Mouse (Mus musculus): ENCODE measurements around the gene Cdkl5. TPM values are rescaled to one million over a fixed set of nuclear protein-coding genes. Genes with fewer than 3 reads are reported as not detected.

Gene Cdkl5
- polyA plus RNA-seq, 1 experiment from 2014 or later, result 2.0 TPM

DNA sequence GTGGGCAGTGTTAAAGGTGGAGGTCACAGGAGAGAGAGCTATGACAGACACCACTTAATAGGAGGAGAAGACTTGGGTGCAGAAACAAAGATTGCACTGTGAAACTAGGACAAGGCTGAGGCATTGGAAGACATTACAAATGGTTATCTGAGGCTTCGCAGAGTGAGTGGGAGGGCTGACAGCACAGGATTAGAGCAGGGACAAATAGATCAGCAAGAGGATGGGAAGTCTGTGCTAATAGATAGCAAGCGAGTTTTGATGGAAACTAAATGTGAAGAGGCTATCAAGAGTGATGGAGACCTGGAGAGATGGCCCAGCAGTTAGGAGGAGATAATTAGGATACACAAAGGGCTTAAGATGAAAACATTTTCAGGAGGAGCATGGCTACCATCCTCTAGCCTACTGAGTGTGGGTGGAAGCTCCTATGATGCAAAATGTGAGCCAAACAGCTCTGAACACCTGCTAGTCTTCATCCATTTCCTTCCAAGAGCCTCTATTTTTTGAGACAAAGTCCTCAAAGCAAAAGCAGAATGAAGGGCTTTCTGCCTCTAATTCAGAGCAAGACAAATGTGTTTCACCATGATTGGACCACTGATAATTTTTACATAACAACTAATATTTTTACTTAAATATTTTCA is 89.3 kb downstream of the Cdkl5 start:
- H3K27me3 ChIP-seq (replicated peaks), result no peaks in the 10 kb centered on the region
- WGBS, result 79% methylated on average over 2 of the region's 2 CpGs
- H3K4me1 ChIP-seq (replicated peaks), result no peaks in the 10 kb centered on the region
- no peaks in the 10 kb centered on the region for H3K9me3 ChIP-seq
- H3K4me2 ChIP-seq (replicated peaks), result no peak overlapping the region
- H3K27ac ChIP-seq, result no peak overlapping the region
- H3K4me3 ChIP-seq (replicated peaks), result no peak overlapping the region
- no peak for ATAC-seq
- H3K36me3 ChIP-seq, result no peaks in the 10 kb centered on the region
- H3K9ac ChIP-seq, result no peak overlapping the region

DNA sequence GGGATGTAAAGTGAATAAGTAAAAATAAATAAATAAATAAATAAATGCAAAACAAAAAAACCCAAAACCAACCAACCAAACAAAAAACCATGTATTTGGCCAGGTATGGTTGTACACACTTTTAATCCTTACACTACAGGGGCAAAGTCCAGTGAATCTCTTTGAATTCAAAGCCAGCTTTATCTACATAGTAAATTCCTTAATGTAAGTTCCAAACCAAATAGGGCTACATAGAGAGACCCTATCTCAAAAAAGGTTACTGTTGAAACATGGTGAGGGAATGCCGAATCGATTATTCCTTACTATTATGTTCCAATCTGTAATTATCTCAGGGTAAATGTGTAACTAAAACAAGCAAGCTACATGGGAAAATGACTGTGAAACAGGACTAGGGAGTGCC is 93.4 kb downstream of the Cdkl5 start:
- Histone ChIP-seq H3K9me3 (no peaks in the 10 kb centered on the region), H3K9ac (no peak overlapping the region), H3K27me3 (replicated peaks) (no peaks in the 10 kb centered on the region), H3K4me2 (replicated peaks) (no peak overlapping the region), H3K4me1 (replicated peaks) (no peaks in the 10 kb centered on the region), H3K36me3 (no peaks in the 10 kb centered on the region), H3K27ac (no peak overlapping the region), H3K4me3 (replicated peaks) (no peak overlapping the region)
- ATAC-seq, result peak; percentile 45; the same call in 1 of the 2 replicates
- 72% methylated on average over 2 of the region's 2 CpGs for WGBS

DNA sequence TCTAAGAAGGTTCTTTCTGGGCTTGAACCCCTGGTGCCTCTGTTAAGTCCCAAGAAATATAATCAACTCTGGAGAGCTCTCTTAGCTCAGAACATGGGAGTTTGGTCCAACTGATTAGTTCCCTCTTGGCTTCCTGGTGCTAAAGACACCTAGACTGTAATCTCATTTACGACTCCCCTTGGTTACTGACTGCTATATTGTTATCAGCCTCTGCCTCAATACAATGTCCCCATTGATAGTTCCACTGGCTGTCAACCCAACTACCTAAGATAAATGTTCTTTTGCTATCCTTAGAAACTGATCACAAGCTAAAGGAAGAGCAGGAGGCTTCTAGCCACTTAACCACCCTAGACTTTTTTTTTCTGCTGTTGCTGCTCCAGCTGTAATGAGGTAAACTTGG is 102.4 kb downstream of the Cdkl5 start:
- H3K9me3 ChIP-seq, result no peaks in the 10 kb centered on the region
- no peak overlapping the region for H3K4me3 ChIP-seq (replicated peaks)
- H3K27ac ChIP-seq, result no peak overlapping the region
- H3K36me3 ChIP-seq, result no peaks in the 10 kb centered on the region
- H3K9ac ChIP-seq, result no peak overlapping the region
- H3K4me1 ChIP-seq (replicated peaks), result no peaks in the 10 kb centered on the region
- no peak for ATAC-seq
- WGBS, result 38% methylated on average over 1 of the region's 1 CpGs
- H3K4me2 ChIP-seq (replicated peaks), result no peak overlapping the region
- H3K27me3 ChIP-seq (replicated peaks), result no peaks in the 10 kb centered on the region

DNA sequence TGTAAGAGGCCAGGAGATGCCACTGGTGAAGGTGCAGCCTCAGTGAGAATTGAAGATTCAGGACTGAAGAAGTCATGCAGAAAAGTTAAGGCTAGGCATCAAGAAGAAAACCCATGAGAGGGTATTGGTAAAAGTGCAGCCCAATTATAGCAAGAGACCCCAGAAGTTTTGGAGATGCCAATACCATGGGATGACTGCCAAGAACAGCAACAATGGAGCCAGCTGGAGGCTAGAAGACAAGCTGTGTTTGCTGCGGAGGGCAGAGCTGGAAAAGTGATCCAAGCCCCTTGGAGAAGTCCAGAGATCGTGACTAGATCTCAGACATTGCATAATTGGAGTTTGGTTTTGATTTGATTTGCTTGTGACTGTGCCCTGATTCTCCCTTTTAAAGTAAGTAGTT is 108.2 kb downstream of the Cdkl5 start:
- ATAC-seq, result no peak
- Histone ChIP-seq H3K4me1 (replicated peaks) (no peaks in the 10 kb centered on the region), H3K4me2 (replicated peaks) (no peak overlapping the region), H3K9me3 (no peaks in the 10 kb centered on the region), H3K27me3 (replicated peaks) (no peaks in the 10 kb centered on the region), H3K4me3 (replicated peaks) (no peak overlapping the region), H3K27ac (no peak overlapping the region), H3K9ac (no peak overlapping the region), H3K36me3 (no peaks in the 10 kb centered on the region)
- WGBS, result 83% methylated on average over 2 of the region's 2 CpGs

DNA sequence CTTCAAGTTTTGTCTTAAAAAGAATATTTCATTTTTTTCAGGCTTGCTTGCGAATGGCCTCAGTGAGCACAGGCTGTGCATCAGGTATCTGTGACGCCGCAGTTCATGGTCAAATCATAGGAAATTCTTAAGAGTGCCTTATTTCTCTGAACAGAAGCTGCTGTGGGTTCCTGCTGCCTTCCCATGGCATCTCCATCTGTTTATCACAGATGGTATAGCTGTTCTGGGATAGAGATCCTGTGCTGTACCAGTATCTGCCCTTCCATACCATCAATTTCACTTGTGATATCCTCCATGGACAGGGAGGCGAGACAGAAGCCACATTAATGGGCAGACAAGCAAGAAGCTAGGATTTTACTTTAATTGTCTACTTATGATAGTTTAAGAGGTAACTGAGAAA is 127.9 kb downstream of the Cdkl5 start:
- Histone ChIP-seq H3K4me3 (replicated peaks) (no peak overlapping the region), H3K9ac (no peak overlapping the region), H3K27ac (no peak overlapping the region), H3K9me3 (no peaks in the 10 kb centered on the region), H3K27me3 (replicated peaks) (no peaks in the 10 kb centered on the region), H3K36me3 (no peaks in the 10 kb centered on the region), H3K4me1 (replicated peaks) (no peaks in the 10 kb centered on the region), H3K4me2 (replicated peaks) (no peak overlapping the region)
- WGBS, result 88% methylated on average over 4 of the region's 4 CpGs
- no peak for ATAC-seq

DNA sequence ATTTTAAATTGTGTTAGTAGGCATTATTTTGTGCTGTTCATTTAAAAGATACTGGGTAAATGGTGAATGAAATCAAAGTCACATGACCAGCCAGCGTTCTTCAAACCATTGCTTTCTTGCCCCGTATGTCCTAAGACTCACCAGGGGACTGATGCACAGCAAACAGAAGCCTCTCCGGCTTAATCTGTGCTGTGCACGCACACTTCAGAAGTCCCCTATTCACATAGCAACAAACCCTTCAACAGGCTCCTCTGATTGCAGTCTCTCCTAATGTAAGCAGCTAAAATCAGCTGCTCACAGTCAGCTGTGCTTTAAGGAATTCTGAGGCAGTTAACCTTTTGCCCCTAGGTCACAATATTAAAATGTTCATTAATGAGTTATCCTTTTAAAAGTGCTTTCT is 129.5 kb downstream of the Cdkl5 start:
- ATAC-seq, result no peak
- Histone ChIP-seq H3K27ac (no peak overlapping the region), H3K4me3 (replicated peaks) (no peak overlapping the region), H3K4me1 (replicated peaks) (no peaks in the 10 kb centered on the region), H3K9ac (no peak overlapping the region), H3K4me2 (replicated peaks) (no peak overlapping the region), H3K27me3 (replicated peaks) (no peaks in the 10 kb centered on the region), H3K36me3 (no peaks in the 10 kb centered on the region), H3K9me3 (no peaks in the 10 kb centered on the region)
- 76% methylated on average over 4 of the region's 4 CpGs for WGBS

DNA sequence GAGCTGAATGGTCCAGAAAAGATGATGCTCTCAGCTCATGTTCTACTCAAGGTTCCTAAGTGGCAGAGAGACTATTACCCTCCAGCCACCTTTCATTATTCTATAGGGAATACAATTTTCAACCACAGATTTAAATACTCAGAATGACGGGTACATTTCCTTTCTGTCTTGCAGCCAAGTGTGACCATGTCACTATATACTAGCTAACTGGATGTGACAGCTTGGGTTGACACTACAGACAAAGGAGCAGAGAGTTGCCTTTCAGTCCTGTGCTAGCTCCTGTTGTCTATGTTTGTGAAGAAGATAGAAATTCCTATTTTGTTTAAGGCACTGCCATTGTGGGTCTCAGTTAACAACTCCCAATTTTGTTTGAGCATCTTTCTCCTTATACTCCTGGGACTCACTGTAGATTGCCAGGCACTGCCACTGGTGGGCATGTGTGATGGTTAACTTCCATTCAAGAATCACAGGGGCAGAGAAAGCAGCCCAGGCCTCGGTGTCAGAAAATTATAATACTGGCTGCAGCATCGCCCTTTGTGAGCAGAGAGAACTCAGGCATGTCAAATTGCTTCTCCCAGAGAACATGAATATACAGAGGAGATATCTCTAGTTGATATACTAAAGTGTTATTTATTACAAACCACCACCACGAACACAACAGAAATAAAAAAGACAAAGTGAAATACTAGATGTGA is 130.7 kb downstream of the Cdkl5 start:
- no peak for ATAC-seq
- H3K9me3 ChIP-seq, result no peaks in the 10 kb centered on the region
- no peaks in the 10 kb centered on the region for H3K36me3 ChIP-seq
- 80% methylated on average over 4 of the region's 4 CpGs for WGBS
- no peak overlapping the region for H3K4me2 ChIP-seq (replicated peaks)
- no peak overlapping the region for H3K9ac ChIP-seq
- no peak overlapping the region for H3K27ac ChIP-seq
- H3K4me3 ChIP-seq (replicated peaks), result no peak overlapping the region
- no peaks in the 10 kb centered on the region for H3K27me3 ChIP-seq (replicated peaks)
- no peaks in the 10 kb centered on the region for H3K4me1 ChIP-seq (replicated peaks)

DNA sequence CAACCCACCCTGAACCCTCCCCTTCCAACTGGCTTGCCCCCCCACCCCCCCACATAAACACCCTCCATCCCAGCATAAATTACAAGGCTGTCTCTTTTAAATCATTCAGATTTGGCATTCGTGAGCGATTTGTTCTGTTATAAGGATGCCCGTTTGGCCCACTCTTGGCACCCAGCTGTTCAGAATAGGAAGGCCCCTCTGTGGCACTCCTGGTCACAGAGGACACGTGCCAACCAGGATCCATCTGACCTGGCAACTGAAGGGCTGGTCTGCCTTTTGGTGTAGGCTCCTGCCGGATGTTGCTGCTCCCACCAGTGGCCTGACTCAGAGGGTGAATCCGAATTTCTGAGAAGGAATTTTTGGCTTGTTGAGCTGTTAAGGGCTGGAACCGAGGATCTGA is 186.3 kb downstream of the Cdkl5 start:
- Histone ChIP-seq H3K27ac (no peak overlapping the region), H3K4me2 (replicated peaks) (no peak overlapping the region), H3K9ac (no peak overlapping the region), H3K27me3 (replicated peaks) (no peaks in the 10 kb centered on the region; the same call in 1 of the 2 replicates), H3K9me3 (no peaks in the 10 kb centered on the region), H3K36me3 (no peaks in the 10 kb centered on the region), H3K4me3 (replicated peaks) (no peak overlapping the region), H3K4me1 (replicated peaks) (no peaks in the 10 kb centered on the region)
- WGBS, result 81% methylated on average over 7 of the region's 7 CpGs
- ATAC-seq, result no peak

DNA sequence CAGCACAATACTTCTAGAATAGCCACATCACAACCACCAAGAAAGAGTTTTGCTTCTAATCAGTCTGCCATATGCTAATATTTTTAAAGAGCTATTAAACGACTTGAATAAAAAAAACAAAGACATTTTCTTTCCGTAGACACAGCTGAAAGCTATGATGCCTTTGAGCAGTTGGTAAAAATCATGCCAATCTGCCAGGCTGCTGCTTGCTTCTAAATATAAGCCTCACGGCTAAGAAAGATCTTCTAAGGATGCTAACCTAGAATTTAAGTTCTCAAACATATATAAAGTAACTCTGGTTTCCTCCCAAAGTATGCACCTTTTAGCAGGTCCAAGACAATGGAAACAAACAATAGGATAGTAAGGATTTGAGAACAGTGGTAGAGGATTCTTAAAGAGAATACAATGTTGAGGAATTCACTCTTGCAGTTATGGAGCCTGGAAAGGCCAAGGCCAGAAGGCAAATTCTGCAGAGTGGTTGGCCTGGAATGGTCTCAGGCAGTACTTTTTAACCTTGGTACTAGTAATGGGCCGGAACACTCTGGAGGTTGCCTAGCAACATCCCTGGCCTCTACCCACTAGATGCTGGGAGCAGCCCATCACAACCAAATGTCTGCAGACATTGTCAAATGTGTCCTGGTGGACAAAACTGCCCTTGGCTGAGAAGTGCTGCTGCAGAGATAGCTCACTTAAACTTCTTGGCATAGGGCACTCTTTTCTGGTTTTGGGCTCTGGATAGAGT is 189.9 kb downstream of the Cdkl5 start:
- no peak overlapping the region for H3K9ac ChIP-seq
- no peak for ATAC-seq
- no peak overlapping the region for H3K4me2 ChIP-seq (replicated peaks)

DNA sequence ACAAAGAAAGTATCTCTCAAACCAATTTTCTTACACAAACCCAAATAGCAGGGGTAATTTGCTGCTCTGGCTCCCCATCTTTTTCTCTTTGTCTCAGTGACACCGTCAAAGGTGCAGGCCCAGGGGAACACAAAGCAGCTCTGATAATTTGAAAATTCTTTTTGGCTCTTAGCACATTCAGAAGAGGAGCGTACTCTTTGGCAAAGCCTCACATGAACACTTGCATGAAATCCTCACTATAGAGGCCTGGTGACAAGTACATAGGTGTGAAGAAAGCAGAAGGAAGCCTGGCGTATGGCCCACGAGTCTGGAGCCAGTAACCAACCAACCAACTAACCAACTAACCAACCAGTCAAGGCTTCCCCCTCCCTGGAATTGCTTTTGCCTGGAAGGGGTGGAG is 199.6 kb downstream of the Cdkl5 start:
- H3K4me3 ChIP-seq (replicated peaks), result no peak overlapping the region
- H3K9me3 ChIP-seq, result no peaks in the 10 kb centered on the region
- H3K4me2 ChIP-seq (replicated peaks), result no peak overlapping the region
- no peak for ATAC-seq
- no peaks in the 10 kb centered on the region for H3K4me1 ChIP-seq (replicated peaks)
- H3K9ac ChIP-seq, result no peak overlapping the region
- 82% methylated on average over 4 of the region's 4 CpGs for WGBS
- H3K27me3 ChIP-seq (replicated peaks), result 0 out of 2 replicates have a peak, but pooled peaks cover 3% of the 10 kb centered on the region
- H3K36me3 ChIP-seq, result no peaks in the 10 kb centered on the region
- H3K27ac ChIP-seq, result no peak overlapping the region

More for the DNA sequence above, 189.9 kb downstream of the Cdkl5 start:
- WGBS, result 88% methylated on average over 4 of the region's 4 CpGs
- Histone ChIP-seq H3K36me3 (no peaks in the 10 kb centered on the region), H3K27me3 (replicated peaks) (peaks cover 4% of the 10 kb centered on the region; the same call in 1 of the 2 replicates), H3K4me3 (replicated peaks) (no peak overlapping the region), H3K27ac (no peak overlapping the region), H3K4me1 (replicated peaks) (no peaks in the 10 kb centered on the region), H3K9me3 (no peaks in the 10 kb centered on the region)

DNA sequence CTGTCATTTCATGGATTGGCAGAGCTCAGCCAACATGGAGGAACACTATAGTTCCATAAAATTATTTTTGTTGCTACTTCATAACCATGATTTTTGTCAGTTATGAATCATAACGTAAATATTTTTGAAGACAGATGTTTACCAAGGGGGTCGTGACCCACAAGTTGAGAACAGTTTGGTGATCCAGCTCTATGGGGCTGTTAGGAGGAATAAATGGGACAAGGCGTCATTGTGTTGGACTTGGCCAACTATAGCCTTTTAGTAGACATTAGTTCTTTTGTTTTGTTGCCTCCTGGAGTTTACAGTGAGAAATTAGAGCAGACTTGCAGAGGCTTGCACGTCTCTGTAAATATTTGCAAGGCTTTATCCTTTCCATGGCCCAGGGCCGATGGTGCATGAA is 212.2 kb downstream of the Cdkl5 start:
- ATAC-seq, result no peak
- 65% methylated on average over 5 of the region's 5 CpGs for WGBS
- H3K4me2 ChIP-seq (replicated peaks), result no peak overlapping the region
- H3K27ac ChIP-seq, result no peak overlapping the region
- H3K4me1 ChIP-seq (replicated peaks), result no peaks in the 10 kb centered on the region
- no peaks in the 10 kb centered on the region for H3K36me3 ChIP-seq
- no peak overlapping the region for H3K9ac ChIP-seq
- H3K9me3 ChIP-seq, result no peaks in the 10 kb centered on the region
- no peaks in the 10 kb centered on the region for H3K27me3 ChIP-seq (replicated peaks)
- H3K4me3 ChIP-seq (replicated peaks), result no peak overlapping the region

DNA sequence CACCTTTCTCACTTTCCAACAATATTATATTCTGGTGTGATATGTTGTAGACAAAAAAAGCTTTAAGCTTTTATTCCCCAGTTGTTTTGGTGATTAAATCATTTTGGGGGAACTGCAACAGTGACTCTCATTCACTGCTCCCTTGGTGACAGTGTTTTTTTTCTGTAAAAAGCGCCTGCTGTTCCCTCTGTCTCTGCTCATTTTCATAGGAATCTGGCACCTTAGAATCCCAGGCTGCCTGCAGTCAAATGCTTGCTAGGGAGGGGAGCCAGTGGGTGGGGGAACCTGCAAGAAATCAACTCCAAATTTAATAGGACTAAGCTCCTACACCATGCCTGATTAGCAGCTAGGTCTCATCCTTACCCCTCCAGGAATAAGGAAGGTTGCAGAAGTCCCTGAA is 221.5 kb downstream of the Cdkl5 start:
- Histone ChIP-seq H3K27me3 (replicated peaks) (no peaks in the 10 kb centered on the region), H3K27ac (no peak overlapping the region), H3K36me3 (no peaks in the 10 kb centered on the region), H3K4me2 (replicated peaks) (no peak overlapping the region), H3K4me1 (replicated peaks) (no peaks in the 10 kb centered on the region), H3K9me3 (no peaks in the 10 kb centered on the region), H3K4me3 (replicated peaks) (no peak overlapping the region), H3K9ac (no peak overlapping the region)
- WGBS, result 20% methylated on average over 1 of the region's 1 CpGs
- ATAC-seq, result no peak

Data from intestine, embryonic 15.5 days (tissue).